Mouse (Mus musculus) heart, embryonic 10.5 days (tissue): ENCODE measurements around the gene Micall1. TPM values are rescaled to one million over a fixed set of nuclear protein-coding genes. Genes with fewer than 3 reads are reported as not detected.

Experiments
- DNase-seq: peaks from one replicate; pipeline ENCODE4 v3.0.0-alpha.2; 2017; ENCODE audit warnings: low spot score
- H3K27ac ChIP-seq: fragments of 300-500 bp; sonication (generic); 2 replicates; pipeline ENCODE4 v1.5.1; 2016; ENCODE audit warnings: mild to moderate bottlenecking
- H3K27me3 ChIP-seq: fragments of 300-500 bp; sonication (generic); 2 replicates; pipeline ENCODE4 v1.6.1; 2016; ENCODE audit warnings: mild to moderate bottlenecking; ENCODE audit not compliant: poor library complexity, insufficient read depth, severe bottlenecking
- H3K36me3 ChIP-seq: fragments of 300-500 bp; sonication (generic); 2 replicates; pipeline ENCODE4 v1.6.1; 2016; ENCODE audit warnings: mild to moderate bottlenecking, moderate library complexity
- H3K4me1 ChIP-seq: fragments of 300-500 bp; sonication (generic); 2 replicates; pipeline ENCODE4 v1.6.1; 2016; ENCODE audit warnings: mild to moderate bottlenecking
- H3K4me3 ChIP-seq: fragments of 300-500 bp; sonication (generic); 2 replicates; pipeline ENCODE4 v1.5.1; 2016; ENCODE audit warnings: mild to moderate bottlenecking, moderate library complexity
- H3K9me3 ChIP-seq: fragments of 300-500 bp; sonication (generic); 2 replicates; pipeline ENCODE4 v1.6.1; 2016; ENCODE audit warnings: mild to moderate bottlenecking, moderate library complexity
- WGBS: fragments of 180-500 bp; shearing (Covaris S2); methylation state at CpG from one replicate; pipeline ENCODE4 v1.1.7; 2016; 5-methylcytosine and 5-hydroxymethylcytosine counted together
- polyA plus RNA-seq: library from polyadenylated mRNA; unstranded; fragments of >200 nt; fragmentation: Nextera tagmentation; extraction: Ambion mirVana; gene quantifications from 2 replicates; pipeline ENCODE4 v1.2.1, GENCODE M21; 2016

The Micall1 gene
- polyA plus RNA-seq, 1 experiment from 2014 or later = 13.1 TPM

- Histone ChIP-seq H3K4me3 (peak within 1 kb of the TSS; percentile 97), H3K36me3 (peaks cover 37% of the 10 kb centered on the region), H3K27me3 (no peaks in the 10 kb centered on the region; the same call in 1 of the 2 replicates), H3K27ac (peak within 1 kb of the TSS; percentile 90), H3K9me3 (no peaks in the 10 kb centered on the region), H3K4me1 (peaks cover 14% of the 10 kb centered on the region)
- under 1% methylated on average over 49 of the region's 49 CpGs for WGBS
- peak; percentile 96 for DNase-seq
Observed at GRCm38 (mm10) chr15:79074913-79075532, 33.7 kb upstream of the Micall1 start, which contains the start of gene Eif3l. Eif3l (plus strand) TSS chr15:79075179.

- Histone ChIP-seq H3K4me1 (peaks cover 14% of the 10 kb centered on the region), H3K27me3 (no peaks in the 10 kb centered on the region), H3K4me3 (peak overlapping the region; percentile 97), H3K36me3 (peaks cover 45% of the 10 kb centered on the region), H3K27ac (peak overlapping the region; percentile 90), H3K9me3 (no peaks in the 10 kb centered on the region)
- no peak for DNase-seq
- WGBS = 38% methylated on average over 15 of the region's 15 CpGs
Observed at GRCm38 (mm10) chr15:79075658-79076365, 32.9 kb upstream of the Micall1 start.

GRCm38 (mm10) chr15:79079567-79079966 is 29.1 kb upstream of the Micall1 start:
- Histone ChIP-seq H3K4me1 (peaks cover 10% of the 10 kb centered on the region), H3K27me3 (no peaks in the 10 kb centered on the region), H3K36me3 (peaks cover 82% of the 10 kb centered on the region), H3K27ac (no peak overlapping the region), H3K9me3 (no peaks in the 10 kb centered on the region), H3K4me3 (no peak overlapping the region)
- no peak for DNase-seq
- 96% methylated on average over 7 of the region's 7 CpGs for WGBS

- DNase-seq = no peak
- Histone ChIP-seq H3K36me3 (peaks cover 85% of the 10 kb centered on the region), H3K9me3 (no peaks in the 10 kb centered on the region), H3K27me3 (no peaks in the 10 kb centered on the region), H3K4me3 (no peak overlapping the region), H3K27ac (no peak overlapping the region), H3K4me1 (peaks cover 20% of the 10 kb centered on the region)
- 93% methylated on average over 6 of the region's 6 CpGs for WGBS
Observed at GRCm38 (mm10) chr15:79092284-79092683, 16.4 kb upstream of the Micall1 start.

GRCm38 (mm10) chr15:79093083-79093839 is 15.4 kb upstream of the Micall1 start:
- H3K27ac ChIP-seq = no peak overlapping the region

GRCm38 (mm10) chr15:79095483-79095882 is 13.2 kb upstream of the Micall1 start:
- no peak for DNase-seq
- Histone ChIP-seq H3K36me3 (peaks cover 55% of the 10 kb centered on the region), H3K9me3 (no peaks in the 10 kb centered on the region), H3K27me3 (no peaks in the 10 kb centered on the region), H3K4me3 (no peak overlapping the region), H3K4me1 (peaks cover 50% of the 10 kb centered on the region), H3K27ac (no peak overlapping the region)
- 89% methylated on average over 5 of the region's 5 CpGs for WGBS

More at GRCm38 (mm10) chr15:79093083-79093839, 15.4 kb upstream of the Micall1 start:
- no peaks in the 10 kb centered on the region for H3K9me3 ChIP-seq
- peaks cover 77% of the 10 kb centered on the region for H3K36me3 ChIP-seq
- WGBS = 58% methylated on average over 7 of the region's 7 CpGs
- DNase-seq = no peak
- H3K4me1 ChIP-seq = peaks cover 29% of the 10 kb centered on the region
- no peaks in the 10 kb centered on the region for H3K27me3 ChIP-seq
- H3K4me3 ChIP-seq = no peak overlapping the region

GRCm38 (mm10) chr15:79096556-79096955 is 12.1 kb upstream of the Micall1 start:
- Histone ChIP-seq H3K36me3 (peaks cover 44% of the 10 kb centered on the region), H3K27me3 (no peaks in the 10 kb centered on the region), H3K9me3 (no peaks in the 10 kb centered on the region), H3K4me1 (peaks cover 60% of the 10 kb centered on the region), H3K27ac (peak overlapping the region; percentile 91), H3K4me3 (no peak overlapping the region)
- 43% methylated on average over 3 of the region's 3 CpGs for WGBS
- DNase-seq = no peak

GRCm38 (mm10) chr15:79097135-79097534 is 11.6 kb upstream of the Micall1 start:
- Histone ChIP-seq H3K9me3 (no peaks in the 10 kb centered on the region), H3K27ac (peak overlapping the region; percentile 91), H3K36me3 (peaks cover 38% of the 10 kb centered on the region), H3K4me3 (peak overlapping the region; percentile 10; the same call in 1 of the 2 replicates), H3K4me1 (peaks cover 66% of the 10 kb centered on the region), H3K27me3 (no peaks in the 10 kb centered on the region)
- no peak for DNase-seq
- 19% methylated on average over 2 of the region's 2 CpGs for WGBS

GRCm38 (mm10) chr15:79097611-79098025 is 11.1 kb upstream of the Micall1 start:
- Histone ChIP-seq H3K36me3 (peaks cover 33% of the 10 kb centered on the region), H3K27ac (peak overlapping the region; percentile 91), H3K4me1 (peaks cover 71% of the 10 kb centered on the region), H3K9me3 (no peaks in the 10 kb centered on the region), H3K4me3 (peak overlapping the region; percentile 10; the same call in 1 of the 2 replicates), H3K27me3 (no peaks in the 10 kb centered on the region)
- 18% methylated on average over 6 of the region's 6 CpGs for WGBS
- peak; percentile 85 for DNase-seq

- peak overlapping the region; percentile 91 for H3K27ac ChIP-seq
- WGBS = 48% methylated on average over 5 of the region's 5 CpGs
- no peak for DNase-seq
Observed at GRCm38 (mm10) chr15:79098220-79098619, 10.5 kb upstream of the Micall1 start.

GRCm38 (mm10) chr15:79098868-79099267 is 9.8 kb upstream of the Micall1 start:
- peak overlapping the region; percentile 91 for H3K27ac ChIP-seq
- 39% methylated on average over 7 of the region's 7 CpGs for WGBS
- no peak overlapping the region for H3K4me3 ChIP-seq
- peaks cover 21% of the 10 kb centered on the region for H3K36me3 ChIP-seq
- no peak for DNase-seq
- no peaks in the 10 kb centered on the region for H3K27me3 ChIP-seq
- no peaks in the 10 kb centered on the region for H3K9me3 ChIP-seq
- peaks cover 71% of the 10 kb centered on the region for H3K4me1 ChIP-seq

More at GRCm38 (mm10) chr15:79098220-79098619, 10.5 kb upstream of the Micall1 start:
- Histone ChIP-seq H3K9me3 (no peaks in the 10 kb centered on the region), H3K4me3 (0 out of 2 replicates have a peak overlapping the region, but pooled peaks have one; percentile 10), H3K27me3 (no peaks in the 10 kb centered on the region), H3K36me3 (peaks cover 27% of the 10 kb centered on the region), H3K4me1 (peaks cover 71% of the 10 kb centered on the region)

GRCm38 (mm10) chr15:79099456-79099855 is 9.2 kb upstream of the Micall1 start:
- Histone ChIP-seq H3K36me3 (peaks cover 15% of the 10 kb centered on the region), H3K9me3 (no peaks in the 10 kb centered on the region), H3K27ac (peak overlapping the region; percentile 91), H3K4me3 (no peak overlapping the region), H3K27me3 (no peaks in the 10 kb centered on the region), H3K4me1 (peaks cover 71% of the 10 kb centered on the region)
- WGBS = 55% methylated on average over 4 of the region's 4 CpGs
- DNase-seq = no peak
